Mouse (Mus musculus): ENCODE measurements around the gene Gucd1. TPM values are rescaled to one million over a fixed set of nuclear protein-coding genes. Genes with fewer than 3 reads are reported as not detected.
"Not testable (repeated sequence)": the region's sequence is repeated elsewhere in the genome, so short reads cannot be mapped to it uniquely, and the experiment has no call there.

Gucd1 gene
- total and polyA plus RNA-seq, 2 experiments from 2014 or later = 12.6 to 41.2 TPM

GRCm38 (mm10) chr10:75412114-75413103 is 105.4 kb downstream of the Gucd1 start:
- Histone ChIP-seq H3K4me2 (ENCODE audit: low read depth, low read length, poor library complexity, severe bottlenecking) (peak overlapping the region; percentile 41), H3K9ac (replicated peaks; ENCODE audit: low read length, poor library complexity, severe bottlenecking) (no peak overlapping the region), H3K27ac (ENCODE audit: low read depth, low read length) (no peak overlapping the region), H3K36me3 (ENCODE audit: insufficient read depth, low read length) (no peaks in the 10 kb centered on the region), H3K27me3 (ENCODE audit: insufficient read depth, low read length) (no peaks in the 10 kb centered on the region), H3K9me3 (ENCODE audit: low read length) (no peaks in the 10 kb centered on the region), H3K4me3 (ENCODE audit: low read depth, low read length) (peak overlapping the region; percentile 17; the same call in 1 of the 2 replicates), H3K4me1 (ENCODE audit: insufficient read depth, low read length) (no peaks in the 10 kb centered on the region)
- no peak for DNase-seq (ENCODE audit: low spot score)
- WGBS = 29% methylated on average over 27 of the region's 27 CpGs
- no peak for ATAC-seq (ENCODE audit: low FRiP score)
- TF ChIP-seq CTCF (IDR thresholded peaks at IDR 0.05) = no peak

GRCm38 (mm10) chr10:75411343-75412113 is 106.2 kb downstream of the Gucd1 start:
- not testable (repeated sequence) for ATAC-seq (ENCODE audit: low FRiP score); H3K9me3 ChIP-seq (ENCODE audit: low read length); DNase-seq (ENCODE audit: low spot score); H3K4me2 ChIP-seq (ENCODE audit: low read depth, low read length, poor library complexity, severe bottlenecking); H3K4me1 ChIP-seq (ENCODE audit: insufficient read depth, low read length); H3K4me3 ChIP-seq (ENCODE audit: low read depth, low read length); H3K9ac ChIP-seq (replicated peaks; ENCODE audit: low read length, poor library complexity, severe bottlenecking); H3K27me3 ChIP-seq (ENCODE audit: insufficient read depth, low read length); H3K36me3 ChIP-seq (ENCODE audit: insufficient read depth, low read length); H3K27ac ChIP-seq (ENCODE audit: low read depth, low read length)
- WGBS = 18% methylated on average over 9 of the region's 10 CpGs

GRCm38 (mm10) chr10:75407741-75408140 is 110.0 kb downstream of the Gucd1 start:
- Histone ChIP-seq H3K4me3 (ENCODE audit: low read depth, low read length) (no peak overlapping the region), H3K27ac (ENCODE audit: low read depth, low read length) (no peak overlapping the region), H3K36me3 (ENCODE audit: insufficient read depth, low read length) (no peaks in the 10 kb centered on the region), H3K4me2 (ENCODE audit: low read depth, low read length, poor library complexity, severe bottlenecking) (no peak overlapping the region), H3K9ac (replicated peaks; ENCODE audit: low read length, poor library complexity, severe bottlenecking) (no peak overlapping the region), H3K9me3 (ENCODE audit: low read length) (no peaks in the 10 kb centered on the region), H3K4me1 (ENCODE audit: insufficient read depth, low read length) (no peaks in the 10 kb centered on the region), H3K27me3 (ENCODE audit: insufficient read depth, low read length) (no peaks in the 10 kb centered on the region)
- DNase-seq (ENCODE audit: low spot score) (no peak), ATAC-seq (ENCODE audit: low FRiP score) (no peak)
- 89% methylated on average over 4 of the region's 4 CpGs for WGBS
- no peak for TF ChIP-seq CTCF (IDR thresholded peaks at IDR 0.05)

DNA sequence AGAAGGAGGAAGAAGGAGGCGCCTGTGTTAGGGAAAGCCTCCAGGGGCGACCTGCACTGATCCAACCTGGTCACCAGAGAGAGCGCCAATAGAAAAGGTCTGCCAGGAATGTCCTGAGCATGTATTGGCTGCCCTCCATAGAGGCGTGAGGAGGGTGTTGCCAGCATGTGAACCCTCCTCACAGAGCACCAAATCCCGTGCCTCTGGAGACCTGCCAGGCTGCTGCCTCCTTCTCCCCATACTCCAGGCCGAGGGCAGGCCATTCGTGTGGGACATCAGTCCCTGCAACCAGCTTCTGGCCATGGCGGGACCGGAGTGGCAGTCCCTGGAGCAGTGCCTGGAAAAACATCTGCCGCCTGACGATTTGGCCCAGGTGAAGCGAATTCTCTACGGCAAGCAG is 111.0 kb downstream of the Gucd1 start:
- H3K9ac ChIP-seq (replicated peaks; ENCODE audit: low read length, poor library complexity, severe bottlenecking) = no peak overlapping the region
- WGBS = 50% methylated on average over 13 of the region's 13 CpGs
- peak; percentile 36 for DNase-seq (ENCODE audit: low spot score)

GRCm38 (mm10) chr10:75405916-75406315 is 111.9 kb downstream of the Gucd1 start:
- Histone ChIP-seq H3K36me3 (ENCODE audit: insufficient read depth, low read length) (no peaks in the 10 kb centered on the region), H3K27me3 (ENCODE audit: insufficient read depth, low read length) (no peaks in the 10 kb centered on the region), H3K4me2 (ENCODE audit: low read depth, low read length, poor library complexity, severe bottlenecking) (no peak overlapping the region), H3K4me1 (ENCODE audit: insufficient read depth, low read length) (no peaks in the 10 kb centered on the region), H3K27ac (ENCODE audit: low read depth, low read length) (no peak overlapping the region), H3K9me3 (ENCODE audit: low read length) (no peaks in the 10 kb centered on the region), H3K9ac (replicated peaks; ENCODE audit: low read length, poor library complexity, severe bottlenecking) (no peak overlapping the region), H3K4me3 (ENCODE audit: low read depth, low read length) (no peak overlapping the region)
- DNase-seq (ENCODE audit: low spot score) = no peak
- ATAC-seq (ENCODE audit: low FRiP score) = no peak
- TF ChIP-seq CTCF (IDR thresholded peaks at IDR 0.05) = no peak
- 91% methylated on average over 8 of the region's 8 CpGs for WGBS

More for the DNA sequence above, 111.0 kb downstream of the Gucd1 start:
- Histone ChIP-seq H3K4me2 (ENCODE audit: low read depth, low read length, poor library complexity, severe bottlenecking) (no peak overlapping the region), H3K9me3 (ENCODE audit: low read length) (no peaks in the 10 kb centered on the region), H3K27ac (ENCODE audit: low read depth, low read length) (no peak overlapping the region), H3K4me1 (ENCODE audit: insufficient read depth, low read length) (no peaks in the 10 kb centered on the region), H3K4me3 (ENCODE audit: low read depth, low read length) (no peak overlapping the region), H3K36me3 (ENCODE audit: insufficient read depth, low read length) (no peaks in the 10 kb centered on the region), H3K27me3 (ENCODE audit: insufficient read depth, low read length) (no peaks in the 10 kb centered on the region)
- TF ChIP-seq CTCF (IDR thresholded peaks at IDR 0.05) = no peak
- ATAC-seq (ENCODE audit: low FRiP score) = no peak; the same call in 1 of the 2 replicates
